Mouse (Mus musculus) ES-E14 (cell line): ENCODE measurements at regions not wholly inside any gene's neighbourhood (a gene's known extent, or its start where the extent isn't known, plus 50 kb on each side); places are given as distances from the start of the nearest gene placed in this dataset.
A peak's percentile ranks its signal among the peaks of the same experiment; 100 is the strongest.

Experiments
- CHD2 ChIP-seq: IDR thresholded peaks from 2 replicates; pipeline ENCODE4 v1.6.1; 2014; ENCODE audit warnings: mild to moderate bottlenecking, low read depth, low read length, inconsistent platforms
- HCFC1 ChIP-seq: IDR thresholded peaks from 2 replicates; pipeline ENCODE4 v1.6.1; 2012; ENCODE audit warnings: low read length, inconsistent platforms, borderline replicate concordance; ENCODE audit not compliant: insufficient read depth
- MAFK ChIP-seq: IDR thresholded peaks from 2 replicates; pipeline ENCODE4 v1.6.1; 2014; ENCODE audit warnings: mild to moderate bottlenecking, low read depth, low read length, inconsistent platforms; ENCODE audit not compliant: insufficient read depth
- ZC3H11A ChIP-seq: IDR thresholded peaks from 2 replicates; pipeline ENCODE4 v1.6.1; 2012; ENCODE audit warnings: low read depth, mild to moderate bottlenecking, inconsistent platforms, low read length, borderline replicate concordance
- ZNF384 ChIP-seq: IDR thresholded peaks from 2 replicates; pipeline ENCODE4 v1.6.1; 2012; ENCODE audit warnings: low read depth, low read length, inconsistent platforms

GRCm38 (mm10) chr9:47076946-47077345 lies 78.4 kb downstream of the Gm4791 start:
- TF ChIP-seq MAFK (no peak), HCFC1 (no peak), CHD2 (no peak), ZNF384 (peak; percentile 92), ZC3H11A (no peak)
